In the genomic region with DNA sequence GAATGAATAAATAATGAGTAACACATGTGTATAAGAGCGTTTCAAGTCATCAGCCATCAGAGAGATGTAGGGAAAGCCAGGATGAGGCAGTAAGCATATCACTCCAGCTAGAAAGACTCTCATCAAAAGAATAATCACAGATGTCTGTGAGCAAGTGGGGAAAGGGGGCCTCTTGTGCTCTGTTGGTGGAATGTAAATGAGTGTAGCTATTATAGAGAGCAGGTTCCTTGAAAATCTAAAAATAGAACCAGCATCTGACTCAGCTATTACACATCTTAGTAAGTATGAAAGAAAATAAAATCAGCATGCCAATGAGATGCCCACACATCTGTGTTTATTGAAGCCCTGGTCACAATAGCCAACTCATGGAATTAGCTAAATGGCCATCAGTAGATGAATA, we compare ENCODE assay signal across 15 mouse cellular contexts.
DNase-seq lines count a peak whose midpoint lies in the region; ATAC-seq and TF ChIP-seq lines count a peak whose summit lies in the region.
"Had no signal": no experiment of that assay in that cellular context is flagged by ENCODE, and none has a peak within 500 bp of the region (broad histone marks: within the 10 kb centered on the region; RNA-seq: fewer than 3 reads in every experiment).

No protein-coding gene starts in this region.

- H3K9me3 ChIP-seq in hindbrain, embryonic 16.5 days (ENCODE audit: control insufficient read depth, low read length) = no peaks in the 10 kb centered on the region
- H3K9me3 ChIP-seq in hindbrain, embryonic 10.5 days = no peaks in the 10 kb centered on the region
- no peaks in the 10 kb centered on the region for H3K9me3 ChIP-seq in midbrain, embryonic 15.5 days
- H3K9me3 ChIP-seq: limb, embryonic 12.5 days; lung, embryonic 15.5 days had no signal

- ATAC-seq in hindbrain, embryonic 16.5 days = peak; percentile 60; the same call in 1 of the 2 replicates
- peak; percentile 64; the same call in 1 of the 2 replicates for ATAC-seq in midbrain, embryonic 15.5 days (replicated peaks)
- ATAC-seq: intestine, embryonic 16.5 days had no signal

- WGBS in hindbrain, embryonic 16.5 days = 50% methylated on average over 1 of the region's 1 CpGs
- 84% methylated on average over 1 of the region's 1 CpGs for WGBS in hindbrain, embryonic 10.5 days
- WGBS in midbrain, embryonic 15.5 days = 37% methylated on average over 1 of the region's 1 CpGs

- no peak for TF ChIP-seq CTCF in brain, embryonic 14.5 days (IDR thresholded peaks at IDR 0.05; ENCODE audit: borderline replicate concordance, extremely low read depth, insufficient read depth, insufficient read length)

- H3K36me3 ChIP-seq in hindbrain, embryonic 16.5 days (ENCODE audit: control insufficient read depth, insufficient read depth, low read length) = no peaks in the 10 kb centered on the region
- no peaks in the 10 kb centered on the region for H3K36me3 ChIP-seq in hindbrain, embryonic 10.5 days
- H3K36me3 ChIP-seq in midbrain, embryonic 15.5 days (replicated peaks) = no peaks in the 10 kb centered on the region
- H3K36me3 ChIP-seq: limb, embryonic 12.5 days; lung, embryonic 15.5 days had no signal

- no peak overlapping the region for H3K4me2 ChIP-seq in hindbrain, embryonic 16.5 days (ENCODE audit: low read length)
- no peak overlapping the region for H3K4me2 ChIP-seq in midbrain, embryonic 15.5 days
- H3K4me2 ChIP-seq: limb, embryonic 12.5 days; lung, embryonic 15.5 days had no signal

- DNase-seq in hindbrain, embryonic 10.5 days (ENCODE audit: low spot score) = no peak
- DNase-seq in Muller cell, postnatal 12 days (ENCODE audit: inconsistent ontology term) = peak; percentile 48
- peak; percentile 82 for DNase-seq in brain, embryonic 14.5 days (ENCODE audit: low read depth)
- DNase-seq in thymus, postnatal 36 days = no peak
- no peak for DNase-seq in adrenal gland, postnatal 14 days
- DNase-seq: cerebellum, adult 9-10 months; gastrocnemius, postnatal 36 days; thymus, postnatal 14 days had no signal

- H3K27ac ChIP-seq in hindbrain, embryonic 16.5 days (ENCODE audit: low read depth, low read length) = no peak overlapping the region
- H3K27ac ChIP-seq in hindbrain, embryonic 10.5 days = no peak overlapping the region
- peak overlapping the region; percentile 13; the same call in 1 of the 2 replicates for H3K27ac ChIP-seq in midbrain, embryonic 15.5 days
- H3K27ac ChIP-seq: limb, embryonic 12.5 days; liver, embryonic 14.5 days; lung, embryonic 15.5 days; macrophage had no signal

- H3K4me3 ChIP-seq in hindbrain, embryonic 16.5 days (ENCODE audit: low read length) = no peak overlapping the region
- H3K4me3 ChIP-seq in hindbrain, embryonic 10.5 days = no peak overlapping the region
- H3K4me3 ChIP-seq in midbrain, embryonic 15.5 days = no peak overlapping the region
- H3K4me3 ChIP-seq: limb, embryonic 12.5 days; lung, embryonic 15.5 days had no signal

- H3K27me3 ChIP-seq in hindbrain, embryonic 16.5 days (replicated peaks; ENCODE audit: control insufficient read depth, insufficient read depth, low read length) = no peaks in the 10 kb centered on the region
- H3K27me3 ChIP-seq in hindbrain, embryonic 10.5 days (ENCODE audit: insufficient read depth, poor library complexity, severe bottlenecking) = no peaks in the 10 kb centered on the region
- H3K27me3 ChIP-seq in midbrain, embryonic 15.5 days (replicated peaks) = no peaks in the 10 kb centered on the region
- H3K27me3 ChIP-seq: limb, embryonic 12.5 days; lung, embryonic 15.5 days had no signal

- H3K4me1 ChIP-seq in hindbrain, embryonic 16.5 days (ENCODE audit: control insufficient read depth, insufficient read depth, low read depth, low read length) = peaks cover 6% of the 10 kb centered on the region; the same call in 1 of the 2 replicates
- no peaks in the 10 kb centered on the region for H3K4me1 ChIP-seq in hindbrain, embryonic 10.5 days (replicated peaks)
- peaks cover 7% of the 10 kb centered on the region; the same call in 1 of the 2 replicates for H3K4me1 ChIP-seq in midbrain, embryonic 15.5 days
- H3K4me1 ChIP-seq: limb, embryonic 12.5 days; lung, embryonic 15.5 days had no signal

- no peak for TF ChIP-seq POLR2A in brain, embryonic 14.5 days (IDR thresholded peaks at IDR 0.05; ENCODE audit: borderline replicate concordance, extremely low read depth, insufficient read depth, insufficient read length, poor library complexity, severe bottlenecking)

- no peak overlapping the region for H3K9ac ChIP-seq in hindbrain, embryonic 16.5 days (ENCODE audit: low read depth, low read length)
- no peak overlapping the region for H3K9ac ChIP-seq in midbrain, embryonic 15.5 days
- H3K9ac ChIP-seq: limb, embryonic 12.5 days; liver, embryonic 14.5 days; lung, embryonic 15.5 days had no signal

Comparison
In these comparisons a context has a peak if more than half of its experiments do, and no peak if none do; other contexts are left out.
1. DNase-seq: peak in Muller cell, postnatal 12 days (single experiment) and brain, embryonic 14.5 days (single experiment); none in hindbrain, embryonic 10.5 days (single experiment), thymus, postnatal 36 days (0 of 2) and adrenal gland, postnatal 14 days (single experiment).